Mouse (Mus musculus): Measurements from ENCODE around the gene Rab23. TPM values are rescaled to one million over a fixed set of nuclear protein-coding genes. Genes with fewer than 3 reads are reported as not detected.
A peak's percentile ranks its signal among the peaks of the same experiment; 100 is the strongest.

The Rab23 gene
- 10 to 100 TPM; 27.2 to 31.4 TPM for total RNA-seq (2021)

GRCm38 (mm10) chr1:33719733-33720225, at the start of gene Rab23:
Gene Rab23 (plus strand): TSS chr1:33719887.
- peak; percentile 86 to 88 for DNase-seq (ENCODE audit: low spot score in 2 of 2)

GRCm38 (mm10) chr1:33670164-33670616, 49.5 kb upstream of the Rab23 start:
- intact Hi-C loops (cut with DNase I), result loop anchor here (5.0 to 10.0 kb wide), 2 partner anchors 205 to 292 kb away; no protein-coding TSS in a partner anchor
- peak; percentile 66 to 76 for DNase-seq (ENCODE audit: low spot score in 2 of 2)

More at GRCm38 (mm10) chr1:33719733-33720225, at the start of gene Rab23:
- intact Hi-C loops (cut with DNase I), result no loop called here

GRCm38 (mm10) chr1:33671441-33671840, 48.2 kb upstream of the Rab23 start:
- DNase-seq (ENCODE audit: low spot score in 2 of 2), result no peak
- intact Hi-C loops (cut with DNase I), result loop anchor here (5.0 to 10.0 kb wide), 2 partner anchors 203 to 291 kb away; no protein-coding TSS in a partner anchor

GRCm38 (mm10) chr1:33672083-33672482, 47.6 kb upstream of the Rab23 start:
- no peak for DNase-seq (ENCODE audit: low spot score in 2 of 2)
- intact Hi-C loops (cut with DNase I), result loop anchor here (2.0 to 10.0 kb wide), 3 partner anchors 67 to 290 kb away; no protein-coding TSS in a partner anchor

- DNase-seq (ENCODE audit: low spot score in 2 of 2), result peak; percentile 30 to 67
- intact Hi-C loops (cut with DNase I), result loop anchor here (2.0 to 10.0 kb wide), 3 partner anchors 66 to 290 kb away; no protein-coding TSS in a partner anchor
Measured at GRCm38 (mm10) chr1:33672514-33672913, 47.2 kb upstream of the Rab23 start.

- intact Hi-C loops (cut with DNase I), result loop anchor here (2.0 to 10.0 kb wide), 3 partner anchors 65 to 289 kb away; no protein-coding TSS in a partner anchor
- no peak for DNase-seq (ENCODE audit: low spot score in 2 of 2)
Measured at GRCm38 (mm10) chr1:33673158-33673960, 46.3 kb upstream of the Rab23 start.

- DNase-seq (ENCODE audit: low spot score in 2 of 2), result no peak
- intact Hi-C loops (cut with DNase I), result no loop called here
Measured at GRCm38 (mm10) chr1:33680435-33680834, 39.3 kb upstream of the Rab23 start.

GRCm38 (mm10) chr1:33680890-33681289, 38.8 kb upstream of the Rab23 start:
- no peak for DNase-seq (ENCODE audit: low spot score in 2 of 2)
- intact Hi-C loops (cut with DNase I), result no loop called here

GRCm38 (mm10) chr1:33684459-33684858, 35.2 kb upstream of the Rab23 start:
- intact Hi-C loops (cut with DNase I), result loop anchor here (2.0 kb wide), 1 partner anchor 54 kb away; no protein-coding TSS in a partner anchor
- DNase-seq (ENCODE audit: low spot score in 2 of 2), result peak in 1 of 2 experiments; percentile 18

- intact Hi-C loops (cut with DNase I), result no loop called here
- no peak for DNase-seq (ENCODE audit: low spot score in 2 of 2)
Measured at GRCm38 (mm10) chr1:33688810-33689209, 30.9 kb upstream of the Rab23 start.

GRCm38 (mm10) chr1:33689446-33690086, 30.1 kb upstream of the Rab23 start:
- DNase-seq (ENCODE audit: low spot score in 2 of 2), result no peak
- intact Hi-C loops (cut with DNase I), result no loop called here

- intact Hi-C loops (cut with DNase I), result no loop called here
- DNase-seq (ENCODE audit: low spot score in 2 of 2), result no peak
Measured at GRCm38 (mm10) chr1:33690087-33690448, 29.6 kb upstream of the Rab23 start.

- intact Hi-C loops (cut with DNase I), result no loop called here
- DNase-seq (ENCODE audit: low spot score in 2 of 2), result peak in 1 of 2 experiments; percentile 57
Measured at GRCm38 (mm10) chr1:33693893-33694292, 25.8 kb upstream of the Rab23 start.

GRCm38 (mm10) chr1:33696016-33696415, 23.7 kb upstream of the Rab23 start:
- intact Hi-C loops (cut with DNase I), result no loop called here
- no peak for DNase-seq (ENCODE audit: low spot score in 2 of 2)

- DNase-seq (ENCODE audit: low spot score in 2 of 2), result peak; percentile 12 to 36
Measured at GRCm38 (mm10) chr1:33701244-33701643, 18.4 kb upstream of the Rab23 start.

GRCm38 (mm10) chr1:33709615-33710014, 10.1 kb upstream of the Rab23 start:
- intact Hi-C loops (cut with DNase I), result no loop called here
- DNase-seq (ENCODE audit: low spot score in 2 of 2), result no peak

More at GRCm38 (mm10) chr1:33701244-33701643, 18.4 kb upstream of the Rab23 start:
- intact Hi-C loops (cut with DNase I), result no loop called here

GRCm38 (mm10) chr1:33712026-33712425, 7.7 kb upstream of the Rab23 start:
- intact Hi-C loops (cut with DNase I), result no loop called here
- no peak for DNase-seq (ENCODE audit: low spot score in 2 of 2)

- no peak for DNase-seq (ENCODE audit: low spot score in 2 of 2)
- intact Hi-C loops (cut with DNase I), result no loop called here
Measured at GRCm38 (mm10) chr1:33714796-33715195, 4.9 kb upstream of the Rab23 start.

- DNase-seq (ENCODE audit: low spot score in 2 of 2), result no peak
- intact Hi-C loops (cut with DNase I), result no loop called here
Measured at GRCm38 (mm10) chr1:33717636-33718035, 2.1 kb upstream of the Rab23 start.

GRCm38 (mm10) chr1:33720231-33720630, 544 bp downstream of the Rab23 start:
- intact Hi-C loops (cut with DNase I), result no loop called here
- DNase-seq (ENCODE audit: low spot score in 2 of 2), result no peak

Measured in left cerebral cortex, postnatal 25 days (tissue).